Comparison of ENCODE assay signal across 24 mouse cellular contexts in the genomic region with DNA sequence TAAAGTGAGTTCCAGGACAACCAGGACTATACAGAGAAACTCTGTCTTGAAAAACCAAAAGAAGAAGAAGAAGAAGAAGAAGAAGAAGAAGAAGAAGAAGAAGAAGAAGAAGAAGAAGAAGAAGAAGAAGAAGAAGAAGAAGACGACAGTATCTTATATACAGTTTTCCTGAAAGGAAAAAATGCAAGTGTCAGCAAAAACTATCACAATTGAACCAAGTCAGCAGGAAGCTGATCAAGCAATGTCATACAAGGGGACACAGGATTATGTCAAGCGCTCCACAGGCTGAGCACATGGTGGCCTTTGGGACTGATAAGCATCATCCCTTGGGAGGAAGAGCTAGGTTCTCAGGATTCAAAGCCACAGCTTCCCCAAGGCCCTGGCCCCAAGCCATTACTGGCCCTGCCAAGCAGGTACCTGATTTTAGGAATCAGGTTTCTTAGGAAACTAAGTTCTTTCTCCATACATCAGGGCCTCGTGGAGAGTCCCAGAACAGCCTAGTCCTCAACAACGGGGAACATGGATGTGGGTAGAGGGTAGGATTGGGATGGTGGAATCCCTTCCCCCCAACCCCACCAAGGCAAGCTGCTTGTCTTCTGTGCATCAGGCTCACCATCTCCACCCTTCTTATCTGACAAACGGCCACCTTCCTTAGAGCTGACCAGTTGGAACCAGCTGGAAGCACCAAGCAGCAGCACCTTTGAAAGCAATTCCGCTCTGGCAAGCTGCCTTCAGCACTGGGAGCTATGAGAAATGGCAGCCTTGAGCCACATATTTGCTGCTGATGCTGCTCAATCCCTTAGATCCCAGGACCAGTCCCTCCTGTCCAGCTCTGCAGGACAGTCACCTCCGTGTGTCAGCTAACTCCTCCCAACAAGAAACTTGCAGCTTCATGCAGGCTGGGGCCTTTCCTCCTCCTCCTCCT. TPM values are rescaled to one million over a fixed set of nuclear protein-coding genes. Genes with fewer than 3 reads are reported as not detected.
"Had no signal": no experiment of that assay in that cellular context is flagged by ENCODE, and none has a peak within 500 bp of the region (broad histone marks: within the 10 kb centered on the region; RNA-seq: fewer than 3 reads in every experiment).

No protein-coding gene starts in this region.

- H3K36me3 ChIP-seq: limb, embryonic 12.5 days; limb, embryonic 15.5 days; midbrain, embryonic 10.5 days; midbrain, embryonic 13.5 days had no signal

- H3K4me3 ChIP-seq: limb, embryonic 12.5 days; limb, embryonic 15.5 days; megakaryocyte, embryonic 14.5 days; midbrain, embryonic 10.5 days; midbrain, embryonic 13.5 days; myocyte had no signal

- H3K9ac ChIP-seq: limb, embryonic 12.5 days; limb, embryonic 15.5 days; liver, embryonic 14.5 days; liver, postnatal 0 days; lung, embryonic 14.5 days; midbrain, embryonic 13.5 days had no signal

- H3K27ac ChIP-seq: limb, embryonic 12.5 days; limb, embryonic 15.5 days; liver, embryonic 14.5 days; midbrain, embryonic 10.5 days; midbrain, embryonic 13.5 days; stomach, postnatal 0 days had no signal

- ATAC-seq: liver, postnatal 0 days; lung, postnatal 0 days; midbrain, embryonic 13.5 days; midbrain, embryonic 16.5 days had no signal

- H3K4me1 ChIP-seq: limb, embryonic 12.5 days; limb, embryonic 15.5 days; megakaryocyte, embryonic 14.5 days had no signal

- DNase-seq: kidney, postnatal 14 days; kidney, postnatal 4 days; left cerebral cortex, postnatal 4 days; liver, postnatal 0 days; lung, embryonic 14.5 days; right cerebral cortex, postnatal 4 days; thymus, postnatal 25 days had no signal

- H3K9me3 ChIP-seq: limb, embryonic 12.5 days; limb, embryonic 15.5 days; megakaryocyte, embryonic 14.5 days; midbrain, embryonic 10.5 days; midbrain, embryonic 13.5 days had no signal

RNA-seq across cellular contexts. Expression of gene Rims4, which starts 24.8 kb away (rescaled TPM):
- total RNA-seq: monocyte, adult 5-6 weeks had no signal
- polyA plus RNA-seq: myocyte; thymus, postnatal 0 days had no signal

RNA-seq across cellular contexts. Expression of gene Kcnk15, which starts 40.3 kb away (rescaled TPM):
- total RNA-seq: left cerebral cortex, postnatal 14 days; left cerebral cortex, postnatal 4 days; monocyte, adult 5-6 weeks had no signal
- polyA plus RNA-seq: kidney, embryonic 16.5 days; limb, embryonic 12.5 days; limb, embryonic 15.5 days; liver, embryonic 11.5 days; liver, embryonic 14.5 days; liver, postnatal 0 days; lung, embryonic 14.5 days; lung, postnatal 0 days; midbrain, embryonic 10.5 days; myocyte; neural tube, embryonic 11.5 days; stomach, embryonic 14.5 days; stomach, postnatal 0 days; thymus, postnatal 0 days had no signal
